Comparison of ENCODE assay signal across 13 mouse cellular contexts in the genomic region with DNA sequence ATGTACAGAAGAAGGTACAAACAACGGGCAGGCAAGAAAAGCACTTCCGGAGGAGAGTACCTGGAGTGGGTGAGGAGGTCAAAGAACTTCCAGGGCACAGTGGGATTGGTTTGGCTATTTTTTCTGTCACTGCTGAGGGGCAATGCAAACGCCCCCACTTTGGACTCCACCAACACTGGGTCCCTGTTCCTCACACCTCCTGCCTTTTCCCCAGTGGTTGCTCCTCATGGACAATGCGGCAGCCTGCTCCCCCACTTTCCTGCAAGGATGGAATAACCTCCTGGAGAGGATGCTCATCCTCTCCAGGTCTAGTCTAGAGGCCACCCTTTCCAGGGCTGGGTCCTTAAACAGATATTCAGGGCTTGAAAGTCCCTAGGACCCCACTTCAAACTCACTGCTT. TPM values are rescaled to one million over a fixed set of nuclear protein-coding genes. Genes with fewer than 3 reads are reported as not detected.
DNase-seq lines count a peak whose midpoint lies in the region; ATAC-seq lines count a peak whose summit lies in the region.
"Had no signal": no experiment of that assay in that cellular context is flagged by ENCODE, and none has a peak within 500 bp of the region (broad histone marks: within the 10 kb centered on the region; RNA-seq: fewer than 3 reads in every experiment).

No protein-coding gene starts in this region.

- 8% methylated on average over 4 of the region's 4 CpGs for WGBS in neural tube, embryonic 11.5 days
- 11% methylated on average over 4 of the region's 4 CpGs for WGBS in forebrain, embryonic 16.5 days
- 5% methylated on average over 4 of the region's 4 CpGs for WGBS in limb, embryonic 13.5 days
- 6% methylated on average over 4 of the region's 4 CpGs for WGBS in neural tube, embryonic 14.5 days

- no peak for ATAC-seq in neural tube, embryonic 11.5 days (ENCODE audit: insufficient read depth, low FRiP score, low TSS enrichment)
- no peak for ATAC-seq in forebrain, embryonic 16.5 days
- no peak for ATAC-seq in limb, embryonic 13.5 days (ENCODE audit: low FRiP score, low read depth)
- no peak for ATAC-seq in neural tube, embryonic 14.5 days (ENCODE audit: low read depth)
- ATAC-seq: intestine, postnatal 0 days had no signal

- no peaks in the 10 kb centered on the region for H3K9me3 ChIP-seq in neural tube, embryonic 11.5 days (ENCODE audit: control insufficient read depth, low read length)
- no peaks in the 10 kb centered on the region for H3K9me3 ChIP-seq in forebrain, embryonic 16.5 days (ENCODE audit: control insufficient read depth, low read length)
- no peaks in the 10 kb centered on the region; the same call in 1 of the 2 replicates for H3K9me3 ChIP-seq in limb, embryonic 13.5 days
- H3K9me3 ChIP-seq in neural tube, embryonic 14.5 days (ENCODE audit: control insufficient read depth, low read length) = no peaks in the 10 kb centered on the region

- H3K36me3 ChIP-seq in neural tube, embryonic 11.5 days (ENCODE audit: control insufficient read depth, insufficient read depth, low read length) = no peaks in the 10 kb centered on the region
- H3K36me3 ChIP-seq in forebrain, embryonic 16.5 days (ENCODE audit: control insufficient read depth, insufficient read depth) = no peaks in the 10 kb centered on the region
- H3K36me3 ChIP-seq in limb, embryonic 13.5 days = no peaks in the 10 kb centered on the region
- no peaks in the 10 kb centered on the region for H3K36me3 ChIP-seq in neural tube, embryonic 14.5 days (ENCODE audit: control insufficient read depth, insufficient read depth, low read length)

- no peak overlapping the region for H3K9ac ChIP-seq in neural tube, embryonic 11.5 days (ENCODE audit: low read length)
- peak overlapping the region; percentile 45 for H3K9ac ChIP-seq in forebrain, embryonic 16.5 days (replicated peaks; ENCODE audit: low read depth, low read length)
- H3K9ac ChIP-seq in limb, embryonic 13.5 days = peak overlapping the region; percentile 58; the same call in 1 of the 2 replicates
- H3K9ac ChIP-seq in neural tube, embryonic 14.5 days (replicated peaks; ENCODE audit: low read depth, low read length) = no peak overlapping the region

- peak overlapping the region; percentile 9; the same call in 1 of the 2 replicates for H3K4me3 ChIP-seq in neural tube, embryonic 11.5 days (ENCODE audit: low read depth, low read length)
- H3K4me3 ChIP-seq in forebrain, embryonic 16.5 days (replicated peaks; ENCODE audit: low read length) = peak overlapping the region; percentile 35; the same call in 1 of the 2 replicates
- H3K4me3 ChIP-seq in limb, embryonic 13.5 days = peak overlapping the region; percentile 33; the same call in 1 of the 2 replicates
- H3K4me3 ChIP-seq in neural tube, embryonic 14.5 days (ENCODE audit: low read depth, low read length) = no peak overlapping the region

- H3K27me3 ChIP-seq in neural tube, embryonic 11.5 days (ENCODE audit: control insufficient read depth, insufficient read depth, low read length) = peaks cover 77% of the 10 kb centered on the region
- H3K27me3 ChIP-seq in forebrain, embryonic 16.5 days (replicated peaks; ENCODE audit: control insufficient read depth, insufficient read depth, low read length) = peaks cover 66% of the 10 kb centered on the region
- peaks cover 94% of the 10 kb centered on the region for H3K27me3 ChIP-seq in limb, embryonic 13.5 days
- peaks cover 55% of the 10 kb centered on the region for H3K27me3 ChIP-seq in neural tube, embryonic 14.5 days (ENCODE audit: control insufficient read depth, insufficient read depth, low read length)

- no peak for DNase-seq in neural tube, embryonic 11.5 days (ENCODE audit: low spot score)
- no peak for DNase-seq in neural tube, embryonic 10.5 days (ENCODE audit: extremely low spot score, low spot score)
- DNase-seq in ovary, postnatal 14 days (ENCODE audit: low spot score) = no peak
- no peak for DNase-seq in adrenal gland, postnatal 4 days (ENCODE audit: low spot score in 2 of 2)
- no peak for DNase-seq in left cerebral cortex, adult 9 months (ENCODE audit: low spot score in 2 of 2)
- DNase-seq: cerebellum, postnatal 10 days; gastrocnemius, postnatal 36 days; left cerebral cortex, postnatal 4 days had no signal

- H3K4me1 ChIP-seq in neural tube, embryonic 11.5 days (ENCODE audit: control insufficient read depth, insufficient read depth, low read length) = peaks cover 22% of the 10 kb centered on the region
- H3K4me1 ChIP-seq in forebrain, embryonic 16.5 days (replicated peaks; ENCODE audit: control insufficient read depth, insufficient read depth, low read length) = peaks cover 9% of the 10 kb centered on the region
- peaks cover 17% of the 10 kb centered on the region for H3K4me1 ChIP-seq in limb, embryonic 13.5 days
- peaks cover 9% of the 10 kb centered on the region for H3K4me1 ChIP-seq in neural tube, embryonic 14.5 days (ENCODE audit: control insufficient read depth, insufficient read depth, low read length)

- H3K27ac ChIP-seq in neural tube, embryonic 11.5 days (ENCODE audit: low read depth, low read length) = no peak overlapping the region
- no peak overlapping the region for H3K27ac ChIP-seq in forebrain, embryonic 16.5 days (ENCODE audit: low read length)
- no peak overlapping the region for H3K27ac ChIP-seq in limb, embryonic 13.5 days
- no peak overlapping the region for H3K27ac ChIP-seq in neural tube, embryonic 14.5 days (ENCODE audit: low read depth, low read length)
- H3K27ac ChIP-seq: layer of hippocampus, adult 2 months had no signal

- peak overlapping the region; percentile 43 for H3K4me2 ChIP-seq in neural tube, embryonic 11.5 days (ENCODE audit: low read depth)
- H3K4me2 ChIP-seq in forebrain, embryonic 16.5 days (ENCODE audit: low read length) = peak overlapping the region; percentile 78
- peak overlapping the region; percentile 70 for H3K4me2 ChIP-seq in limb, embryonic 13.5 days (replicated peaks)
- peak overlapping the region; percentile 57; the same call in 1 of the 2 replicates for H3K4me2 ChIP-seq in neural tube, embryonic 14.5 days (ENCODE audit: low read depth, low read length)

RNA-seq across cellular contexts. Expression of a gene that starts 38.8 kb away (rescaled TPM):
- 1.9 and 2.1 TPM in 2 replicates for polyA plus RNA-seq in neural tube, embryonic 11.5 days (2014; fragmentation: Nextera tagmentation; extraction: Ambion mirVana)
- polyA plus RNA-seq in forebrain, embryonic 16.5 days (2015; fragmentation: Nextera tagmentation; extraction: Ambion mirVana) = 12.7 and 17.1 TPM in 2 replicates
- polyA plus RNA-seq in limb, embryonic 13.5 days (2015; fragmentation: Nextera tagmentation; extraction: Ambion mirVana) = 0.61 and 0.75 TPM in 2 replicates
- 13.7 and 17.1 TPM in 2 replicates for polyA plus RNA-seq in neural tube, embryonic 14.5 days (2014; fragmentation: Nextera tagmentation; extraction: Ambion mirVana)
- total RNA-seq in adrenal gland, postnatal 4 days (2021) = 10 to 100 TPM in 1 of 2 experiments, 1 to 10 TPM in 1; 10.0 to 10.3 TPM

RNA-seq across cellular contexts. Expression of a gene that starts 39.2 kb away (rescaled TPM):
- polyA plus RNA-seq in neural tube, embryonic 11.5 days (2014; fragmentation: Nextera tagmentation; extraction: Ambion mirVana) = 0.38 and 0.77 TPM in 2 replicates
- polyA plus RNA-seq in forebrain, embryonic 16.5 days (2015; fragmentation: Nextera tagmentation; extraction: Ambion mirVana) = 0.10 TPM in 1 of 2 replicates, not detected in the other
- polyA plus RNA-seq in limb, embryonic 13.5 days (2015; fragmentation: Nextera tagmentation; extraction: Ambion mirVana) = 0.18 TPM in 1 of 2 replicates, not detected in the other
- polyA plus RNA-seq in neural tube, embryonic 14.5 days (2014; fragmentation: Nextera tagmentation; extraction: Ambion mirVana) = 0.62 and 0.85 TPM in 2 replicates
- not detected for total RNA-seq in adrenal gland, postnatal 4 days (2021)
- total RNA-seq: gastrocnemius, postnatal 36 days; layer of hippocampus, adult 2 months had no signal
- polyA plus RNA-seq: intestine, postnatal 0 days had no signal

Comparison
In these comparisons a context has a peak if more than half of its experiments do, and no peak if none do; other contexts are left out.
1. H3K9ac ChIP-seq: peak in forebrain, embryonic 16.5 days (single experiment) and limb, embryonic 13.5 days (single experiment); none in neural tube, embryonic 11.5 days (single experiment) and neural tube, embryonic 14.5 days (single experiment).
2. Peak in every context shown above with its lines, with median percentiles within 50 percentile points of each other: H3K4me2 ChIP-seq.